Mouse (Mus musculus): ENCODE data around the gene Rbm47.

Rbm47 gene

DNA sequence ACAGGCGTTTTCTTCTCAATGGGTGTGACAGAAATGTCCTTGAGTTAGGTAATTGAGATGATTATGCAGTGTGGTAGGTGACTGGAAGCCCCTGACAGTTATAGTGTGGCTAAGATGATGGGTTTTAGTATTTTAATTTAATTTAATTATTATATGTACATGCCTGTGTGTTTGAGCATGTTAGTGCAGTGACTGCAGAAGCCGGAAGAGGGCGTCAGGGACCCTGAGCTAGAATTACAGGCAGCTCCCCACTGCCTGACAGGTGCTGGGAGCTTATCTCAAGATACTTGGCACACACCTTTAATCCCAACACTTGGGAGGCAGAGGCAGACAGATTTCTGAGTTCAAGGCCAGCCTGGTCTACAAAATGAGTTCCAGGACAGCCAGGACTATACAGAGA is 204.9 kb downstream of the Rbm47 start:
- no peak for DNase-seq (ENCODE audit: extremely low spot score, low spot score)

DNA sequence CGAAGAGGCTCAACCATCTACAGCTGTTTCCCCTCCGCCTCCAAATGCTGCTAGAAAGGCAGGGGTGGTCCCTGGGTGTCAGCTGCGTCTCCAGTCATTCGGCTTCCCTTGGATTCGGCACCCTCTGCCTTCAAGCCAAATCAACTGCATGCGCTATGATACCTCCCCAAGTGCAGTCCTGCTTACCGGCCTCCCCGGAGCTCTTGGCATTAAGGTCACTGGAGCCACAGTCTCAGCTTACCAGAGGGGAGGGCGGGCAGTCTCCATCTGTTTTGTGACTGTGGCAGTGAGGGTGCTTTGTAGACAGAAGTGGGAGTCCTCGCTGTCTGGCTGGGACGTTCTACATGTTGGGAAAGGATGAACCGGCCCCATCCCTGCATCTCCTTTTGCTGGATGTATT is 205.8 kb downstream of the Rbm47 start:
- DNase-seq (ENCODE audit: extremely low spot score, low spot score), result no peak

Measured in neural tube, embryonic 10.5 days (tissue).